Mouse (Mus musculus) limb, embryonic 13.5 days (tissue): ENCODE measurements around the gene Gm20388. TPM values are rescaled to one million over a fixed set of nuclear protein-coding genes. Genes with fewer than 3 reads are reported as not detected.

ENCODE experiments used
- ATAC-seq: fragments of 200-750 bp; cut with Nextera tagmentation; 2 replicates; pipeline ENCODE4 v1.8.0; 2017; ENCODE audit warnings: low read depth, moderate number of reproducible peaks, moderate TSS enrichment; ENCODE audit not compliant: low FRiP score
- H3K27ac ChIP-seq: fragments of 300-500 bp; sonication (generic); 2 replicates; pipeline ENCODE4 v1.5.1; 2015; ENCODE audit warnings: inconsistent platforms, mild to moderate bottlenecking, moderate library complexity
- H3K27me3 ChIP-seq: fragments of 300-500 bp; sonication (generic); 2 replicates; pipeline ENCODE4 v1.6.1; 2015; ENCODE audit warnings: mild to moderate bottlenecking, inconsistent platforms
- H3K36me3 ChIP-seq: fragments of 300-500 bp; sonication (generic); 2 replicates; pipeline ENCODE4 v1.6.1; 2015; ENCODE audit warnings: inconsistent platforms, mild to moderate bottlenecking, moderate library complexity
- H3K4me1 ChIP-seq: fragments of 300-500 bp; sonication (generic); 2 replicates; pipeline ENCODE4 v1.6.1; 2015; ENCODE audit warnings: inconsistent platforms
- H3K4me2 ChIP-seq: fragments of 300-500 bp; sonication (generic); replicated peaks from 2 replicates; pipeline ENCODE4 v1.6.1; 2015; ENCODE audit warnings: inconsistent platforms, mild to moderate bottlenecking, moderate library complexity
- H3K4me3 ChIP-seq: fragments of 300-500 bp; sonication (generic); 2 replicates; pipeline ENCODE4 v1.5.1; 2015; ENCODE audit warnings: moderate library complexity, mild to moderate bottlenecking, inconsistent platforms
- H3K9ac ChIP-seq: fragments of 300-500 bp; sonication (generic); 2 replicates; pipeline ENCODE4 v1.6.1; 2015; ENCODE audit warnings: mild to moderate bottlenecking, inconsistent platforms
- H3K9me3 ChIP-seq: fragments of 300-500 bp; sonication (generic); 2 replicates; pipeline ENCODE4 v1.6.1; 2016; ENCODE audit warnings: inconsistent platforms
- WGBS: fragments of 180-500 bp; shearing (Covaris S2); methylation state at CpG from one replicate; pipeline ENCODE4 v1.1.7; 2015; 5-methylcytosine and 5-hydroxymethylcytosine counted together
- polyA plus RNA-seq: library from polyadenylated mRNA; unstranded; fragments of >200 nt; fragmentation: Nextera tagmentation; extraction: Ambion mirVana; gene quantifications from 2 replicates; pipeline ENCODE4 v1.2.1, GENCODE M21; 2015

The Gm20388 gene
- polyA plus RNA-seq, 1 experiment from 2014 or later, result 7.1 TPM

- Histone ChIP-seq H3K4me1 (peaks cover 5% of the 10 kb centered on the region; the same call in 1 of the 2 replicates), H3K4me2 (no peak overlapping the region), H3K4me3 (no peak overlapping the region), H3K36me3 (peaks cover 82% of the 10 kb centered on the region), H3K27ac (no peak overlapping the region; the same call in 1 of the 2 replicates), H3K9me3 (no peaks in the 10 kb centered on the region), H3K9ac (no peak overlapping the region), H3K27me3 (no peaks in the 10 kb centered on the region)
- ATAC-seq, result no peak
- 81% methylated on average over 10 of the region's 10 CpGs for WGBS
Observed at GRCm38 (mm10) chr8:119943616-119944015, 33.0 kb downstream of the Gm20388 start.

GRCm38 (mm10) chr8:119944096-119944811 lies 33.6 kb downstream of the Gm20388 start:
- Histone ChIP-seq H3K9me3 (no peaks in the 10 kb centered on the region), H3K4me2 (no peak overlapping the region), H3K27ac (no peak overlapping the region), H3K4me3 (no peak overlapping the region), H3K27me3 (no peaks in the 10 kb centered on the region), H3K4me1 (peaks cover 5% of the 10 kb centered on the region; the same call in 1 of the 2 replicates), H3K36me3 (peaks cover 84% of the 10 kb centered on the region), H3K9ac (no peak overlapping the region)
- peak; percentile 69 for ATAC-seq
- 65% methylated on average over 9 of the region's 9 CpGs for WGBS

- no peak overlapping the region for H3K27ac ChIP-seq
- 70% methylated on average over 8 of the region's 8 CpGs for WGBS
Observed at GRCm38 (mm10) chr8:119946326-119946865, 35.8 kb downstream of the Gm20388 start.

GRCm38 (mm10) chr8:119947653-119948052 lies 37.0 kb downstream of the Gm20388 start:
- Histone ChIP-seq H3K4me2 (no peak overlapping the region), H3K36me3 (peaks cover 92% of the 10 kb centered on the region), H3K9me3 (no peaks in the 10 kb centered on the region), H3K4me1 (peaks cover 13% of the 10 kb centered on the region), H3K4me3 (no peak overlapping the region), H3K27me3 (no peaks in the 10 kb centered on the region), H3K9ac (no peak overlapping the region), H3K27ac (no peak overlapping the region)
- ATAC-seq, result no peak
- 88% methylated on average over 19 of the region's 19 CpGs for WGBS

More at GRCm38 (mm10) chr8:119946326-119946865, 35.8 kb downstream of the Gm20388 start:
- no peak for ATAC-seq
- no peaks in the 10 kb centered on the region for H3K9me3 ChIP-seq
- peaks cover 5% of the 10 kb centered on the region; the same call in 1 of the 2 replicates for H3K4me1 ChIP-seq
- H3K36me3 ChIP-seq, result peaks cover 92% of the 10 kb centered on the region
- no peak overlapping the region for H3K4me2 ChIP-seq
- H3K27me3 ChIP-seq, result no peaks in the 10 kb centered on the region
- H3K9ac ChIP-seq, result no peak overlapping the region
- no peak overlapping the region for H3K4me3 ChIP-seq

- no peak for ATAC-seq
Observed at GRCm38 (mm10) chr8:119948340-119948739, 37.7 kb downstream of the Gm20388 start.

GRCm38 (mm10) chr8:119952282-119952681 lies 41.6 kb downstream of the Gm20388 start:
- Histone ChIP-seq H3K36me3 (peaks cover 96% of the 10 kb centered on the region), H3K9ac (no peak overlapping the region), H3K9me3 (no peaks in the 10 kb centered on the region), H3K4me2 (no peak overlapping the region), H3K27me3 (no peaks in the 10 kb centered on the region), H3K4me1 (peaks cover 23% of the 10 kb centered on the region), H3K27ac (no peak overlapping the region), H3K4me3 (no peak overlapping the region)
- no peak for ATAC-seq
- WGBS, result 55% methylated on average over 7 of the region's 7 CpGs

More at GRCm38 (mm10) chr8:119948340-119948739, 37.7 kb downstream of the Gm20388 start:
- Histone ChIP-seq H3K4me2 (no peak overlapping the region), H3K36me3 (peaks cover 94% of the 10 kb centered on the region), H3K27me3 (no peaks in the 10 kb centered on the region), H3K9ac (no peak overlapping the region), H3K4me1 (peaks cover 9% of the 10 kb centered on the region; the same call in 1 of the 2 replicates), H3K9me3 (no peaks in the 10 kb centered on the region), H3K4me3 (no peak overlapping the region), H3K27ac (no peak overlapping the region)
- 87% methylated on average over 15 of the region's 15 CpGs for WGBS

GRCm38 (mm10) chr8:119952747-119953146 lies 42.1 kb downstream of the Gm20388 start:
- H3K4me3 ChIP-seq, result no peak overlapping the region
- no peaks in the 10 kb centered on the region for H3K27me3 ChIP-seq
- H3K4me2 ChIP-seq, result no peak overlapping the region
- H3K4me1 ChIP-seq, result peaks cover 27% of the 10 kb centered on the region
- no peak overlapping the region for H3K27ac ChIP-seq
- H3K36me3 ChIP-seq, result peaks cover 96% of the 10 kb centered on the region
- WGBS, result 44% methylated on average over 5 of the region's 5 CpGs
- H3K9ac ChIP-seq, result no peak overlapping the region
- ATAC-seq, result no peak
- no peaks in the 10 kb centered on the region for H3K9me3 ChIP-seq

- Histone ChIP-seq H3K36me3 (peaks cover 82% of the 10 kb centered on the region), H3K9ac (no peak overlapping the region), H3K4me3 (no peak overlapping the region), H3K4me1 (peaks cover 35% of the 10 kb centered on the region), H3K27ac (no peak overlapping the region), H3K4me2 (no peak overlapping the region), H3K27me3 (no peaks in the 10 kb centered on the region), H3K9me3 (no peaks in the 10 kb centered on the region)
- whole genome bisulfite sequencing, result 91% methylated on average over 8 of the region's 8 CpGs
- ATAC-seq, result no peak
Observed at GRCm38 (mm10) chr8:119955333-119955732, 44.7 kb downstream of the Gm20388 start.

- Histone ChIP-seq H3K4me2 (no peak overlapping the region), H3K36me3 (peaks cover 54% of the 10 kb centered on the region), H3K4me3 (no peak overlapping the region), H3K9ac (no peak overlapping the region), H3K27me3 (no peaks in the 10 kb centered on the region), H3K9me3 (no peaks in the 10 kb centered on the region), H3K27ac (no peak overlapping the region), H3K4me1 (peaks cover 31% of the 10 kb centered on the region)
- 95% methylated on average over 10 of the region's 10 CpGs for WGBS
- ATAC-seq, result no peak
Observed at GRCm38 (mm10) chr8:119958076-119958475, 47.4 kb downstream of the Gm20388 start.

GRCm38 (mm10) chr8:119960531-119961104 lies 50.0 kb downstream of the Gm20388 start:
- H3K4me3 ChIP-seq, result no peak overlapping the region
- peak overlapping the region; percentile 28; the same call in 1 of the 2 replicates for H3K27ac ChIP-seq
- no peak overlapping the region for H3K4me2 ChIP-seq
- peaks cover 3% of the 10 kb centered on the region; the same call in 1 of the 2 replicates for H3K9me3 ChIP-seq
- H3K36me3 ChIP-seq, result peaks cover 29% of the 10 kb centered on the region
- H3K27me3 ChIP-seq, result no peaks in the 10 kb centered on the region
- no peak overlapping the region for H3K9ac ChIP-seq
- ATAC-seq, result no peak
- peaks cover 39% of the 10 kb centered on the region for H3K4me1 ChIP-seq
- WGBS, result 62% methylated on average over 5 of the region's 5 CpGs

- Histone ChIP-seq H3K9ac (no peak overlapping the region), H3K4me2 (no peak overlapping the region), H3K9me3 (peaks cover 10% of the 10 kb centered on the region), H3K36me3 (no peaks in the 10 kb centered on the region), H3K27ac (no peak overlapping the region), H3K4me3 (no peak overlapping the region), H3K27me3 (no peaks in the 10 kb centered on the region), H3K4me1 (peaks cover 16% of the 10 kb centered on the region; the same call in 1 of the 2 replicates)
- no peak for ATAC-seq
- WGBS, result 68% methylated on average over 4 of the region's 4 CpGs
Observed at GRCm38 (mm10) chr8:119964859-119965258, 54.2 kb downstream of the Gm20388 start.

- peaks cover 10% of the 10 kb centered on the region for H3K9me3 ChIP-seq
- 87% methylated on average over 9 of the region's 9 CpGs for WGBS
- no peak overlapping the region for H3K27ac ChIP-seq
- H3K4me3 ChIP-seq, result no peak overlapping the region
- no peak overlapping the region for H3K9ac ChIP-seq
- ATAC-seq, result no peak
- H3K4me1 ChIP-seq, result peaks cover 10% of the 10 kb centered on the region; the same call in 1 of the 2 replicates
- H3K36me3 ChIP-seq, result no peaks in the 10 kb centered on the region
- no peaks in the 10 kb centered on the region for H3K27me3 ChIP-seq
- H3K4me2 ChIP-seq, result no peak overlapping the region
Observed at GRCm38 (mm10) chr8:119967435-119967834, 56.8 kb downstream of the Gm20388 start.
